Mouse (Mus musculus) heart, postnatal 0 days (tissue): ENCODE data around the gene AU021092.

Experiments used
- CTCF ChIP-seq: IDR thresholded peaks from 2 replicates; pipeline ENCODE4 v1.5.1; 2016; ENCODE audit warnings: antibody characterized with exemption, control low read depth, low read depth
- EP300 ChIP-seq: IDR thresholded peaks from 2 replicates; pipeline ENCODE4 v1.6.1; 2016; ENCODE audit warnings: antibody characterized with exemption, low read depth

GRCm38 (mm10) chr16:5216686-5217085 lies 5.4 kb downstream of the AU021092 start:
- TF ChIP-seq CTCF (no peak), EP300 (no peak)
